Mouse (Mus musculus) splenic B cell, adult 2 months (primary cell): ENCODE measurements at regions not wholly inside any gene's neighbourhood (a gene's known extent, or its start where the extent isn't known, plus 50 kb on each side); places are given as distances from the start of the nearest gene placed in this dataset.
"Not testable (repeated sequence)": the region's sequence is repeated elsewhere in the genome, so short reads cannot be mapped to it uniquely, and the experiment has no call there.

Source experiments
- DNase-seq: peaks from one replicate; pipeline ENCODE4 v3.0.0-alpha.2; 2011; ENCODE audit warnings: low read depth, low spot score
- H3K27me3 ChIP-seq: 2 replicates; pipeline ENCODE4 v1.6.1; 2012; ENCODE audit warnings: mild to moderate bottlenecking, low read length, moderate library complexity, mixed read lengths; ENCODE audit not compliant: control insufficient read depth, poor library complexity, insufficient read depth, severe bottlenecking
- H3K36me3 ChIP-seq: 2 replicates; pipeline ENCODE4 v1.6.1; 2012; ENCODE audit warnings: mild to moderate bottlenecking, low read length, moderate library complexity, mixed read lengths; ENCODE audit not compliant: control insufficient read depth, poor library complexity, insufficient read depth, severe bottlenecking

DNA sequence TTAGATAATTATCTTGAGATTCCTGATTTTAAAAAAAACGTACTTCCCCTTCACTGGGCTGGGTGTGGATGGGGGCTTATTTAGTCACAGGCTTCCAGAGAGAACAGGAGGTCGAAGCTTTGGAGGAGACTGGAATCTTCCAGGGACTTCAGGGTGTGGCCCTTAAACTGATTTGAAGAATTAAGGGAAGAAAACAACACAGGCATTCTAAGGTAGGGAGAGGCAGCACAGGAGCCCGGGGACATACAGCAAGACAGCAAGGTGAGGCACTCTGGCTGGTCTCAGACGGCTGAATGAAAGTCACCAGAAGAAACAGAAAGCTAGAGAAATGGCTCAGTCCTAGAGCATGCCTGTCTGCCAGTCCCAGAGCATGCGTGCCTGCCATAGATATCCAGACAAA is 125.9 kb upstream of the Tbl1xr1 start:
- DNase-seq, result no peak
- no peaks in the 10 kb centered on the region for H3K36me3 ChIP-seq
- H3K27me3 ChIP-seq, result no peaks in the 10 kb centered on the region

DNA sequence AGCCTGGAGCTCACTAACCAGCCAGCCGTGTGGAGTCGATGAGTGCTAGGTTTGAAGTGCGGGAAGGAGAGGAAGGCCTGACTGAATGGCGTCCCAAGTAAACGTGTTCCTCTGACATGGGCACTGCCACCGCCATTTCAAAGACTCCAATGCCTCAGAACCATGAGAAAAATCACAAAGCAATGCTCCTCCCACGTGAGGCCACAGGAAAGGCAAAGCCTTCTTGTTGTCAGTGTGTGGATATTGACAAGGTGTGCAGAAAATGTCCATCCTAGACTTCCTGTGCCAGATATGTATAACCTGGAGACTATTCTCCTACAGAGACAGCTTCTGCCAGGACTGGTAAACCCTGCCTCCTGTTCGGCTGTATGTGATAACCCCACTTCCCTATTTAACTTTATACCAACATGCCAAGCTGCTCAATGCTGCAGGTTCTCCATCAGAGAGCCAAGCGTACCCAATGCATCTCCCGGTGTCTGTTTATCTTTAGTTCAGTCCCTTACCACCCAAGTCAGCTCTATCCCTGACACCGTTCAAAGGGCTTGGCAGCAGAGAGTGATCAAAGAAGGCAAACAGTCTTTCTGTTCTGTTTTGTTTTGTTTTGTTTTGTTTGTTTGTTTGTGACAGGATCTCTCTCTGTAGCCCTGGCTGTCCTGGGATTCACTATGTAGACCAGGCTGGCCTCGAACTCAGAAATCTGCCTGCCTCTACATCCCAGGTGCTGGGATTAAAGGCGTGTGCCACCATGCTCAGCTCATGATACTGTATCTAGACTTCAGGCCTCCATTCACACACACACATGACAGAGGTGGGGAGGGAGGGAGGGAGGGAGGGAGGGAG is 124.8 kb upstream of the Tbl1xr1 start:
- peak; percentile 44 for DNase-seq
- H3K27me3 ChIP-seq, result no peaks in the 10 kb centered on the region
- H3K36me3 ChIP-seq, result no peaks in the 10 kb centered on the region

DNA sequence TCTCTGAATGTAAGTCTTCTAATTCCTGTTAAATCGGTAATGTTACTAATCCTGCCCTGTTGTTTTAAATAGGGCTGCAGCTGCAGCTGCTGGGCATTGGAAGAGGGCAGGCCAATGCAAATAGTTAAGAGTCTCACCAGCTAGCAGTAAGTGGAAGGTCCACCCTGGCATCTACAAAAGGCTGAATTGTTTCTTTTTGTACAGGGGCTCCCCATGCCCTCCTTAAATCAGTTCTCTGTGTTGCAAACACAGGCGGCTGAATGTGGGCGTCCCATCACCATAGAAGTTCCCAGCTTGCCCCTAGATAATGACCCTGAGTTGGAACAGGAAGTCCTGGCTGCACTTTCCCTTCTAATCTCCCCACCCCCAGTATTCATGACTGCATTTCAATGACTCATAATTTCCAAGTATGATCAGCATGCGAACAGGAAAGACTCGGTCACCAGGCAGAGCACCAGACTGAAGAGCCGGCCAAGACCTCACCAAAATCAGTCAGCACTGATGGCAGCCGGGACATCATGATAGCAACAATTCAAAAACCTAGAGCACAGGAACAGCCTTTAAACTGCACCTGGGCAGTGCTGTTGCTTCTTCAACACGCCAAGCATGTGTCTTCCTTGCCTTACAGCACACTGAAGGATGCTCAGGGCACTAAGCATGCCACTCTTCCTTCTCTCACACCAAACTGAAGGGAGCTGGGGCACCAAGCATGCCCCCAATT is 123.6 kb upstream of the Tbl1xr1 start:
- H3K36me3 ChIP-seq, result no peaks in the 10 kb centered on the region
- peak; percentile 92 for DNase-seq

DNA sequence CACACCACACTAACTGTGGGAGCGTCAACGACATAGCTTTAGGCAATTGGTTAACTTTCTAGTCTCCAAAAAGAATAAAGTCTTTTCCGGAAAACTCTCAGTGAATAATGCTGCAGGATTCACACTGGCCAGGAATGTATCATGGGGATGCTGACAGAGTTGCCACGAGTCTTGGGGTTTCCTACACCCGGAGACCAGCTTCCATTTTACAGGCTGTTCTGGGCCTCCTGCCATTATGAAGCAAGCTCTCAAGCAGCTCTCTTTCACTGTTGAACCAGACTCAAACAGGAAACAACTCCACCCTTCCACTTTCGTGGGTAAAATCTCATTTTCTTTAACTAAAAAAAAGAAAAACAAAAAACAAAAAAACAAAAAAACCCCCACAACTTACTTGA is 123.0 kb upstream of the Tbl1xr1 start:
- peak; percentile 53 for DNase-seq
- H3K36me3 ChIP-seq, result no peaks in the 10 kb centered on the region
- no peaks in the 10 kb centered on the region for H3K27me3 ChIP-seq

More for the DNA sequence above, 123.6 kb upstream of the Tbl1xr1 start:
- H3K27me3 ChIP-seq, result no peaks in the 10 kb centered on the region

DNA sequence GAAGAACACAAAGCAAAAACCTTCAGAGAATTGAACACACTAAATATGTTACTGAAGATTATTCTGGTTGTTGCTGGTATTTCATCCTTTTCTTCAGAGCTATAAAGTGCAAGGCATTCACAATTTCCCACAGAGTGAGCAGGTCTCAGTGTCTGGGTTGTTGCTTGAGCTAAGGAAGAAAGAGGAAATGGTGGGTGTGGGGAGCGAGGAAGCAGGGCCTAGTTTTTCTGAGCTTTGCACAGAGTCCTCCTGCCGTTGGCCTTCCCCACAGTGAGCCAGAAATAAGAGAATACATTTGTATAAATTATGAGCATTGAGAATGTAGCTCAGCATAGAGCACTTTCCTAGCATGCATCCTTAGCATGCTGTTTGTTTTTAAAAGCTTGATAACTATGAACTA is 120.8 kb upstream of the Tbl1xr1 start:
- Histone ChIP-seq H3K27me3 (no peaks in the 10 kb centered on the region), H3K36me3 (no peaks in the 10 kb centered on the region)
- peak; percentile 48 for DNase-seq

DNA sequence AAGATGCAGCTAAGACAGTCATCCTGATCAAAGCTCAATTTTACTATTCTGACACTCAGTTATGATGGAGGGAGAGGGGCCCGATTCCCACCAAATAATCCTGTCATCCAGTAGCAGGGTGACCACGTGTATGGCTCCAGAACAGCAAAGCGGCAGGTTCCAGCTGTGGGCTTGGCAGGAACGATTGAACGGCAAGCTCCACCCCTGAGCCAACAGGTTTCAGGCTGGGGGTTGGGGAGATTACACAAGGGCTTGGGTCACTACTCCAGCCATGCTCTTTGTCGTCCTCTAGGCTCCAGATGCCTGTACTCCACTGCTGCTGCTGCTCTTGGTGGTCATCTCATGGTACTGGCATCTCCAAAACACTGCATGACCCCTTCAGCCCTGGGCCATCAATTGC is 119.3 kb upstream of the Tbl1xr1 start:
- DNase-seq, H3K27me3 ChIP-seq, H3K36me3 ChIP-seq: not testable (repeated sequence)

DNA sequence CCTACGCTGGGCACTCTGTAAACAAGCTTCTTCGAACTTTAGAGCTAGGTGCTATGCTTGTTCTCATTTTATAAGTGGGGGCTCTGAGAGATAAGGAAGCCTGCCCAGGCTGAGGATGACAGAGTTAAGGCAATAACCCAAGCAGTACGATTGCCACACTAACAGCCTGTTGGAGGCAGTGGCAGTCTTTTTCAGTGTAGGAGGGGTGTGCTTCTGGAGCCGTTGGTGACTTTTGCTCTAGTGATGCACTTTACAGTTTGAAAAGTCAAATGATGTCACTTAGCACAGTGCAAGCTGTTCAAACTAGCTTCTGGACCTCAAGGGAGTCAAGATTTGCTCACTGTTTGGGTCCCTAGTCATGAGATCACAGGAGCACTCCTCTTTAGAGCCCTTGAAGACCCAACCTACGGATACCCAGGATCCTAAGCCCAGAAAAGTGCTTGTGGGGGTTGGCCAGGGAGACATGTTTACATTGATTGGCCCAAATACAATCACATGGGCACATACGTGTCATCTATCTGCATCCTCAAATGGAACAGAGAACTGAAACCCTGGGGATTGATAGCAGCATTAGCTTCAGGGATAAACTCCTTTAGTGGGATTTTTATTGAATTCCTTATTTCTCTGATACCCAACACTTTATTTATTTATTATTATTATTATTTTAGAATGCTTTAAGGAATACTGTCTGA is 117.7 kb upstream of the Tbl1xr1 start:
- DNase-seq, result no peak
- Histone ChIP-seq H3K36me3 (no peaks in the 10 kb centered on the region), H3K27me3 (no peaks in the 10 kb centered on the region)

DNA sequence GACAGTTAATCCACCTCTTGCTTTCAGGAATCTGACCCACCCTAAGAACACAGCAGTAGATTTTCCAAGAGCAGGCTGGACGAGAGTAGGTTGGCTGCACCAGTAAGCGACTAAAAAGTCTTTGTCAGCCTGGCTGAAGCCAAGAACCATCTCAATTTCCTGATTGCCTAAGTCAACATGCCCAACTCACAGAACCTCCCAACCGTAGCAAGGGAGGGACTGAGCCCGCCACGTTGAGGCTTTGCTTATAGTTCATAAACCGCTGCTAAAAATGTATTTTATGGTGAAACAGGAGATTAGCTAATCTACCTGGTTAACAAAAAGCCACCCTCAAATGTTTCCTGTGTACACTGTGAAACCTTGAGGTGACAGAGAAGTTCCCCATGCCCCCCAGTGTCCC is 115.4 kb upstream of the Tbl1xr1 start:
- Histone ChIP-seq H3K36me3 (no peaks in the 10 kb centered on the region), H3K27me3 (no peaks in the 10 kb centered on the region)
- peak; percentile 57 for DNase-seq

DNA sequence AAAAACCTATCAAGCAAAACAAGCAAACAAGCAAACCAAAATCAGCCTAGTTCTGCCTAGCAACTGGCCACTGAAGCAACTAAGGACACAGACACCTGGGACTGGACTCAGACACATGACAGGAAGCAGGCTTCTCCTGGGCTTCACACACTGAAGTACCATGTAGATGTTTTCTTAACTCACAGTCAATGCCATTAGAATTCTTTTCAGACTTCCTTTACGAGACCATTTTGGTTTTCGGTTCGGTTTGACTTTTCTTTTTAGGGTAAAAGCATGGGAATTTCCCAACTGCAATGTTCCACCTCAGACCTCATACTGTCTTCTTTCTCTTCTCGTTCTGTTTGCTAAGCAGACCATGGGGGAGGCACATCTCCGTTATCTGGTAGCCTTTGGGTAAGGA is 114.7 kb upstream of the Tbl1xr1 start:
- peak; percentile 71 for DNase-seq
- no peaks in the 10 kb centered on the region for H3K36me3 ChIP-seq
- H3K27me3 ChIP-seq, result no peaks in the 10 kb centered on the region

DNA sequence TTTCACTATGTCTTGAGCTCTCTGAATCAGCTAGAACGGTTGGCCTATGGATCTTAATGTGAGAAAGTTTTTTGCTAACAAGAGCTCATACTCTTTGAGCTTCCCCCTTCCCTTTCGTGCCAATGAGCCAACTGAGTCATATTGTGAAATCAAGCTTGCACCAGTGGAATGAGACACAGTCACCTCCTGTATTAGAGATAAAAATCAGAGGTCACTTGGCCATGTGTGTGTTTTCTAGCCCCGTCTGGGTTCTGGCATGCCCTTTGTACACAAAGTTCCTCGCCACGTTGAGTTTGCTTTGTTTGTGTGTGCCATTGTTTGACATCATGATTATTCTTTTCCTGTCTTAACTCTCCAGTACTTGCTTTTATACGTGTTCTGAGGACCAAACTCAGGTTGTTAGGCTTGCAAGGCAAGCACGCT is 114.1 kb upstream of the Tbl1xr1 start:
- DNase-seq, result no peak
- Histone ChIP-seq H3K36me3 (no peaks in the 10 kb centered on the region), H3K27me3 (no peaks in the 10 kb centered on the region)

DNA sequence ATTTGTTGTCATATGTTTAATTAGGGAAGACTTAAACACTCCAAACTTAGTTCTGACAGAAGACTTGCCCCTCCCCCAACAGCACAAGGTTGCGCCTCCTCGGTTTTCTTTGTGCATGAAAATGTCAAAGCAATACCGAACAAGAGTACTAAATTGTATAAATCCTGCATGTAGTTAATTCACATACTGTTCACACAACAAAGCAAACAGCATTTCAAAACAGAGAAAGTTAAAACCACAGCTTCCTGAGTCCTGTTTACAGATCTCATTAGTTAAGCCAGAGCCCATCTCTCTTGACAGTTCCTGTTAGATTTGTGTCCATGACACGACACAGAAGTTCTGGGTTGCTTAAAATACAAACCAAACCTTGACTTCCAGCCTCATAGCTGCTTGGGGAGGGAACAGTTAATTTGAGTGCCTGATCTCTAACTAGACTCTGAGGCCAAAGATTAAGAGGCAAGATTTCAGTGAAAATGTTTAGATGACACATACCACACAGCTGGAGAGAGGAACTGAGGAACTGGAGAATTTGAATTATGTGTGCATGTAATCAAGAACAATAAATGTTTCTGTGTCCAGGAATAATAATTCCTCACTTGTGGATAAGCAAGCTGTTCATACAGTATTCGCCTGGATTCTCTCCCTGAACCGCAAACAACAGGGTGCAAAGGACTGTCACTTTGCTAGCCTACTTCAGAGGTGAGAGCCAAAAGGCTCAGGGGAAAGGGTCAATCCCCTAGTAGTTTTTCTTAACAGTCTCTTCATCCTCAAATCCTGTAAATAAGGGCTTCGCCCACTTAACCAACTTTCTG is 113.3 kb upstream of the Tbl1xr1 start:
- Histone ChIP-seq H3K27me3 (no peaks in the 10 kb centered on the region), H3K36me3 (no peaks in the 10 kb centered on the region)
- no peak for DNase-seq

DNA sequence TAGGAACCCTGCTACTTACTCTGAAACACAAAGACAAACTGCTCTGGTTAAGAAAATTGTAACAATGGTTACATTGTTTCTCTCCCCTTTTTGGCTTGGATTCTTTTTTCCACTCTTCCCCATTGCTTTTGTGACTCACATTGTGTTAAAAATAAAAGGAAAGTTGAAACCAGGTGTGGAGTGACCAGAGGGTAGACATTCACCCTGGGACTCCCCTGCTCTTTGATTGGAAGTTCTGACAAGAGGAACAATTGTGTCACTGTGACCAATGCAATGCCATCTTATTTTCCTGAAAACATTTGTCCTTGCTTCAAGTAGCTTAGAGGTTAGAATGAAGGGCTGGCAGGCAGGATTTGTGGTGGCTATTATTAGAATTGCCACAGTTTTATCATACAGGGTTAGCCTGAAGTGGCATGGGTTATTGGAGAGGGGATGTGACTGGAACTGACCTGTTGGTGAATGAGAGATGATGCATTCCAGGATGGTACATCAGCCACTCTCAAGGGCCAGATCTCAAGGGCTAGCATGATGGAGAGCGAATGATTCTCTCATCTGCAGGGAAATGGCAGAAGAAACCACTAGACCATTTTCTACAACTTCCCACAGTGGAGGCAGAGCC is 112.6 kb upstream of the Tbl1xr1 start:
- DNase-seq, result no peak
- Histone ChIP-seq H3K36me3 (no peaks in the 10 kb centered on the region), H3K27me3 (no peaks in the 10 kb centered on the region)

DNA sequence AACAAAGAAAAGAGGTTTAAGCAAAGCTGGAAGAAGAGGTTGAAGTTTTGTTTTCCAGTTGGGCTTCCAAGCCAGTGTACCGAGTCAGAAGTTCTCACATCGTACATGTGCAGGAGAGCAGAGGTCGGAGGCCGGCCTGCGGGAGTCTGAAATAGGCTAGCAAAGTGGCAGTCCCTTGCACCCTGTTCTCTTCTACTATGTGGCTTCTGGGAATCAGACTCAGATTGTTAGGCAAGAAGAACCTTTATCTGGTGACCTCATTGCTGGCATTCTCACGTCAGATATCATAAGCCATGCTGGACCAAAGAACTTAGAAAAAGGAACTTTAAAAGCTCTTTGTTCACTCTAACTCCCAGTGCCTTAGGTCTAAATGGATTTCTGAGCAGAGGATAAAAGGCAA is 112.0 kb upstream of the Tbl1xr1 start:
- DNase-seq, result no peak

DNA sequence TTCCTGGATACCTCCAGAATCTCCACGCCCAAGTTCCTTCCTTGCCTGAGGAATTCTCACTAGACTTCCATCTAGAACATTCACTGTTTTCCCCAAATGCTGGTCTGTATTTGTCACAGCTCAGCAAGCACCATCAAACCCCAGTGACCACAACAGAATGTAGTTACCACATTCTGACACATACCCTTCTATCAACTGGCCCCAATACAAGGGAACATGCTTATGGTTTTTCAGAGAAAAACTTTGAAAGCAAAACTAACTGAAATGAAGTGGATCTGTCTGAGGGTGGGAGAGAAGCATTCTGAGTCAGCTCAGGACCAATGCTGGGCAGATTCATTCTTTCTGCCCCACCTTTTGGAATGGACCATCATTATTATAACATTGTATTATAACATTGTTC is 110.9 kb upstream of the Tbl1xr1 start:
- H3K27me3 ChIP-seq, result no peaks in the 10 kb centered on the region
- DNase-seq, result no peak
- no peaks in the 10 kb centered on the region for H3K36me3 ChIP-seq

More for the DNA sequence above, 112.0 kb upstream of the Tbl1xr1 start:
- no peaks in the 10 kb centered on the region for H3K36me3 ChIP-seq
- H3K27me3 ChIP-seq, result no peaks in the 10 kb centered on the region
